Mouse (Mus musculus) heart, postnatal 0 days (tissue): Measurements from ENCODE around the gene Nek7.

ENCODE experiments used
- CTCF ChIP-seq: IDR thresholded peaks from 2 replicates; pipeline ENCODE4 v1.5.1; 2016; ENCODE audit warnings: antibody characterized with exemption, control low read depth, low read depth
- EP300 ChIP-seq: IDR thresholded peaks from 2 replicates; pipeline ENCODE4 v1.6.1; 2016; ENCODE audit warnings: antibody characterized with exemption, low read depth

DNA sequence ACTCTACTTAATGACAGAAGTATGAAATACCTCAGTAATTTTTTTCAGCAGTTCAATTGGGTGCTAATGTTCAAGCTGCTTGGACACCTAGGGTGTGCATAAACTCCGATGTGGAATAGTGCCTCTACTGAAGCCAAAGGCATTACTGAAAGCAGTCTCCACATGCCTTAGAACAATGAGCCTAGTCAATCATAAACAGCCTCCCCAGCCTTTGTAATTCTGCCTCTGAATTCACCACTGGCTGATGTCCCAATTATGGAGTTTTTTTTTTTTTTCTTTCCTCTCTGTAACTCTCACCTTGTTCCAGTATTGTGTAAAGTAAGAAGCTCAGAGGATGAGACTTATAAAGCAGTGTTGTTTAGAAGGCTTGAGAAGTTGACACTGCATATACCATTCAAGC lies 3.9 kb upstream of the Nek7 start:
- TF ChIP-seq CTCF (no peak), EP300 (no peak)
